Mouse (Mus musculus) T-helper 1 cell (primary cell): ENCODE measurements around the gene BC034090.

Experiments used
- in situ Hi-C: fragments of 300-600 bp; cut with MboI, MseI; formaldehyde crosslinking; loops from one replicate; pipeline ENCODE4 v1.15.1; 2025; ENCODE audit warnings: high pct_unique_total_duplicates

The BC034090 gene

DNA sequence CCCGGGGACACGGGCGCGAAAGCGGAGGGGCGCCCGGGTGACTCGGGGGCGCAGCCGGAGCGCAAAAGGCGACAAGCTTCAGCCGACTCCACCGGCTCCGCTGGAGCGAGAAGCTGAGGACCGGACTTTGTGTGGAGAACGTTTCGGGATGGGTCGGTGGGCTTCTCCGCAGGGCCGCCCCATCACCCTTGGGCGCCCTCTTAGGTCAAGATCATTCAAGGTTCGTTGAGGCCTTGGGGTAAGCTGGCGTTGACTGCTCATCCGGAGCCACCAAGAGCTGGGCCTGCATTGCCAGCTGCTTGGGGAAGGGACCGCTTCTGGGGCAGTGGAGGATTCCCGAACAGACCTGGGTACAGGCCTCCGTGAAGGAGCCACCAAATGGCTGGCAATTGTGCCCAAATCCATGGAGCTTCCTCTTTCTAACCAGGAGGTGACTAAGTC is 547 bp upstream of the BC034090 start:
- in situ Hi-C loops, result no loop called here

GRCm38 (mm10) chr1:155242488-155242745 is 1.8 kb downstream of the BC034090 start:
- in situ Hi-C loops, result no loop called here

- in situ Hi-C loops, result no loop called here
Observed at GRCm38 (mm10) chr1:155241701-155242487, 2.4 kb downstream of the BC034090 start.

DNA sequence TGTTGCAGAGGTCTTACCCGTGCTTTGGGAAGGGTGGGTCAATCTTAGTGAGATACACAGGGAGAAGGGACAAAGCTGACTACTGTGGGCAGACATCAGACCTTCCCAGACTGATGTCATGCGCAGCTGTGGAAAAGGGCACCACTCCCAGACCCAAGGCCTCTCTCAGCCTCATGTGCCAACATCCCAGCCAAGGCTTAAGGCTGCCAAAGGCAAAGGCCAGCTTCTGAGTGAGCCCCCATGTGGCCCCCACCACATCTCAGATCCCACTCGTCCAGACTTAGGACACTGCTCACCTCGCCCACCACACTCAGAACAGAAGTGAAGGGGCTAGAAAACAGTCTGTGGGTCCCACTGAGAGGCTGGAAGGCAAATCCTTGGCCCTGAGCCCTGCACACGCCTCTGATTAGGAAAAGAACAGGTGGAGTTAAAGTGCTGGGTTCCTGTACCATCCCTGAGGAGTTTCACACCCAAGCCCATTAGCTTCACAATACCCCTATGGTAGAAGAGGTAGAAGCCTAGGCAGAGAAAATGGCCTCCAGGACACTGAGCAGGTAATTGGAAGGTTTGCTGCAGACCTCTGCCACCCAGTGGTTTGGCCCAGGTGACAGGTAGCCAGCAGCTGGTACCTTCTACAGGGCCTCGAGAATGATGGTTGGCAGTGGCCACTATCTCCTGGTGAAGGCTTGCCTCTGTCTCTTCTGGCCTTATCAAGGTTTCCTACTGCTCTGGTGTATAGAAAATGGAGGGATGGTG is 4.1 kb downstream of the BC034090 start:
- in situ Hi-C loops, result no loop called here

GRCm38 (mm10) chr1:155239169-155239568 is 5.1 kb downstream of the BC034090 start:
- in situ Hi-C loops, result no loop called here

- in situ Hi-C loops, result no loop called here
Observed at GRCm38 (mm10) chr1:155238126-155238525, 6.1 kb downstream of the BC034090 start.

DNA sequence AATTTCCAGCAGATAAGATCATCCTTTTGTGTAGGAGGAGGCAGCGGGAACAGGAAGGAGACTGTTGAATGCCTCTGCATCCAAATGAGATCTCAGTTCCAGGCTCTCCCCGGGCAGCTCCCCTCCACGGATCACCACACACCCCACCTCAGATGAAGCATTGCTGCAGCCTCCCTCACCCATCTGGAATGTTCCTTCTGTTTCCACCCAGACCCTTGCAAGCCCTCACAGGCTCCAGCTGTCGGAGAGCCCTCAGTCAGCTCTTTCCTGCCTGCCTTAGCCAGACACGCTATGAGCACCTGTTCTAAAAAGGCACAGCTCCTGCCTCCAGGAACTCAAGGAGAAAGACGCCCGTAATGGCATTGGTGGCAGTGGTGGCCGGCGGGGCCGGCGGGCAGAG is 6.9 kb downstream of the BC034090 start:
- in situ Hi-C loops, result no loop called here

- in situ Hi-C loops, result no loop called here
Observed at GRCm38 (mm10) chr1:155236306-155237024, 7.8 kb downstream of the BC034090 start.

DNA sequence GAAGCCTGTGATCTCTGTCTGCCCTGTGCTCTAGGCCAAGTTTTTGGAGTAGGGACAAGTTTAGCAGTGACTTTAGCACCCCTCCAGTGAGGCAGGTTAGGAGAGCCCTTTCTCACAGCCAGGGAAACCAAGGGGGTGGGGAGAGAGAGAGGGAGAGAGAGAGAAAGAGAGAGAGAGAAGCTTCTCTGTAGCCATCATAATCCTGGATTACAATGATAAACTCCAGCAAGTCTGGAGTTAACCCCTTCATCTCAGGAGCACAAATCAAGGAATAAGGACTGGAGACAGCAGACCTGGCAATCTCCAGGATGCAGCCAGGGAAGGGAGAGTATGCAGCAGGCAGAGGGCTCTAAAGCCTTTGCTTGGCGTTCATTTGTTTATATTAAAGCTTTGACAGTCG is 8.6 kb downstream of the BC034090 start:
- in situ Hi-C loops, result no loop called here

GRCm38 (mm10) chr1:155233931-155234607 is 10.2 kb downstream of the BC034090 start:
- in situ Hi-C loops, result no loop called here

DNA sequence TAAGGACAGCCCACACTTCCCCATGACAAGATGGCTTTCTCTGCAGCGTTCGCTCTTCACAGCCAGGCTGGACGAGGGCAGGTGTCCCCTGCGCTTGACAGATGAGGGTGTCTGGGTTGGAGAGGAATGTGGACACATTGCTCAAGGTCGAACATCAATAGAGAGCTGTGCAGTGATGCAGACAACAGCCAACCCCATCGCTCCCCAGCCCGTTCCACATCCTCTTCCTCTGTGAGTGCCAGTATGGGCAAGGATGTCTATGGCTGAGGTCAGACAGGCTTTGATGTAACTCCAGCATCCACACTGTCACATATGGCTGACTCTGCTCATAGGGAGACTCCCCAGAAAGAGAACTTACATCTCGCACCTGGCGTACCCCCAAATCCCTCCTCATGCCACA is 10.9 kb downstream of the BC034090 start:
- in situ Hi-C loops, result no loop called here

DNA sequence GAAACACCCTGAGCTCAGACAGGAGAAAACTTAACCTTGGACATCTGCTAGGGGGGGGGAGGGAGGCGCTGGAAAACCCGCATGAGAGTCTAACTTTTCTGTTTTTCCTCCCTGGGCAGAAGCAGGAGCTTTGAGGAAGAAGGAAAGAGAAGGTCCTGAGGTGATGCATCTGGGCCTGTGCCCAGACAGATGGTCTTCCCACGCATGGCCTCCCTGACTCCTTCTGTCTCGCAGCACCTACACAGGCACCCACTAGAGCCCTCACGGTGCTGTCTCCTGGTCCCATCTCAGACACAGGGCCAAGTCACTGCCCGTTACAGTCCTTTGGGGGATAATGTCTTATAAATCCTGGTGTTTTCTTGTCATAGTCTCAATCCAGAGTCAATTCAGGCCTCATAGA is 11.5 kb downstream of the BC034090 start:
- in situ Hi-C loops, result no loop called here

DNA sequence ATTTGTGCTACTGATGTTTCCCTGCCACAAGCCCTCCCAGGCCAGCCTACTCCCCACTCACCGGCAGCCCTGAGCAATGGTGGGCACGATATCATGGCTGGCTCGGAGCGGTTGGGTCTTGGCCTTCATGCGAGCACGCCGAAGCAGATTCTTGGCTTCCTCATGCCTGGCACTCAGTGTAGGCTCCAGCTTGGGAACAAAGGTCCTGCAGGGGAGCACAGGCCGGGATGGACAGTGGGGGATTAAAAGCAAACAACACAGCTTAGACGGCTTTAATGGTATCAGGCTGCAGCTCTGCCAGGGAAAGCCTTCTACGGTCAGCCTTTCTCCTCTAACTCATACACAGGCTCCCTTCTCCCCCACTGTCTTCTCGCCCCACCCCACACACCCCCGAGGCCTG is 11.9 kb downstream of the BC034090 start:
- in situ Hi-C loops, result no loop called here

- in situ Hi-C loops, result loop anchor here (5.0 kb wide), 1 partner anchor 207 kb away; no protein-coding TSS in a partner anchor
Observed at GRCm38 (mm10) chr1:155229464-155230411, 14.5 kb downstream of the BC034090 start.

GRCm38 (mm10) chr1:155223849-155224554 is 20.2 kb downstream of the BC034090 start:
- in situ Hi-C loops, result loop anchor here (5.0 kb wide), 1 partner anchor 437 kb away; no protein-coding TSS in a partner anchor

- in situ Hi-C loops, result loop anchor here (5.0 kb wide), 1 partner anchor 436 kb away; no protein-coding TSS in a partner anchor
Observed at GRCm38 (mm10) chr1:155223036-155223435, 21.2 kb downstream of the BC034090 start.

DNA sequence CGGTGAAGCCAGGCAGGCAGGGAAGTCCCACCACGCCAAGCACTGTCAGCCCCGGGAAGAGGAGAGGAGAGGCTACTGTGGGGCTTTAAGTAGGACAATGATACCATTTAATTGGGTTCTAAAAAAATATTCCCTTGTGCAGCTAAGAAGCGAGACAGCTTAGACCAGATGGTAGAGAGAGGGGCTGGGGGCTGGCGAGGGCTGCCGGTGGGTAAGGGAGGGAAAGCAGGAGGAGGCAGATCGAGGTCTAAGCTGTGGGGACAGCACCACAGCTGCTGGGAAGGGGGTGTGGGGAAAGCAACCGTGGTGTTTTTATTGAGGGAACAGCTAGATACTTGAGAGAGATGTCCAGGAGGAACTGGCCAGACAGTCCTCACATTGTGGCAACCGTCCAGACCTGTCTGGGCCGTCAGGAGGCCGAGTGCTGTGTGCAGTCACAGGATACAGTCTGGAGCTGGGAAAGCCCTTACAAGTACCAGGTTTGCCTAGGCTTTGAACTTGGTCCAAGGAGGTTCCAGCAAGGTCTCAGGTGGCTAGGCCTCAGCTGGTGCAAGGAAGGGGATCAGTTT is 22.1 kb downstream of the BC034090 start:
- in situ Hi-C loops, result loop anchor here (5.0 kb wide), 1 partner anchor 435 kb away; no protein-coding TSS in a partner anchor

DNA sequence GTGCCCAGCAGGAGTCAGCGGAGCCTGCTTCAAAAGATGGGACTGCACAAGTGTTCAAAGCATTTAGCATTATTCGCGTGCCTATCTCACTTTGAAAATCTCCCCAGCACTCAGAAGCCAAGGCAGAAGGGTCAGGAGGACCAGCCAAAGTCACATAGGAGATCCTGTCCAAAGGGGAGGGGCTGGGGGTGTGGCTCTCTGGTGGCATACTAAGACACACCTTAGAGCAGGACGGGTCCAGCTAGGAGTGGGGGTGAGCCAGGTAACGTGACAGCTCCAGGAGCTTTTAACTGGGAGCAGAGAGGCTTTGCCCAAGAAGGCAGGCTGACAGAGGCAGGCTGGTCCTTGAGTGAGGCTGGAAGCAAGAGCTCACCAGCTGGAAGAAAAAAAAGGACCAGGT is 25.3 kb downstream of the BC034090 start:
- in situ Hi-C loops, result no loop called here

- in situ Hi-C loops, result no loop called here
Observed at GRCm38 (mm10) chr1:155217865-155218541, 26.2 kb downstream of the BC034090 start.
